Mouse (Mus musculus): ENCODE data around the gene Adck1. TPM values are rescaled to one million over a fixed set of nuclear protein-coding genes. Genes with fewer than 3 reads are reported as not detected.
"Not testable (repeated sequence)": the region's sequence is repeated elsewhere in the genome, so short reads cannot be mapped to it uniquely, and the experiment has no call there.

Gene Adck1
- polyA plus RNA-seq, 1 experiment = 13.6 TPM

DNA sequence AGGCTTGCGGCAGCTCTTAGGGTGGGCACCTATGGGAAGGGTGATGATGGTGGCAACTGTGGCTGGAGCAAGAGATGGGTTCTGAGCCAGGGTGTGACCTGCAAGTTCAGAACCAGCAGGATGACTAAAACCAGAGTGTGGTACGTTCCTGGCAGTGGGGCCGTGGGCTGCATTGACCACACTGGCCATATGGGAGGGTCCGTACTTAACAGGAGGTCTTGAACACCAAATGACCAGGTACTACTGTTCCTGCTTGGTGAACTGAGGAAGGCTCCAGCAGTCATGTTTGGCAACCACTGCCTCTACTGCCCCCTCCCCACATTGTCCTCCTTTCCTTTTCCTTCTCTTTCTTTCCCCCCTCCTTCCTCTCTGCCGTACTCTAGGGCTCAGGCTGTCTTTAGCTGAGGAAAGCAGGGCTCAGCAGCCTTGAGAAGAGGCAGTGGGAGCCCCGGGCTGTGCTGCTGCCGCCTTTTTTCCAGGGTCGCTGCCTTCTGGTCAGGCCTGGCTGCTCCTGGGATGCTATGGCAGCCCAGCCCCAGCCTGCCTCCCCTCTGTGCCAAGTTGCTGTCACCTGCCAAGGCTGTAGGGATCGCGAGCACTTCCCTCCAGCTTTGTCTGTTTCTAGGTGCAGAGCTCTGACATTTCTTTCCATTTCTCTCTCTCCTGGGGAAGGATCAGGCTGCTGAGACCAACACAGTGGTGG lies 103.4 kb downstream of the Adck1 start:
- Histone ChIP-seq H3K27ac (ENCODE audit: insufficient read depth, low read length) (no peak overlapping the region), H3K4me1 (ENCODE audit: control insufficient read depth, insufficient read depth, low read length) (no peaks in the 10 kb centered on the region), H3K36me3 (ENCODE audit: control insufficient read depth, insufficient read depth, low read length, poor library complexity, severe bottlenecking) (no peaks in the 10 kb centered on the region), H3K9me3 (replicated peaks; ENCODE audit: control insufficient read depth, insufficient read depth, low read length, poor library complexity, severe bottlenecking) (no peaks in the 10 kb centered on the region), H3K27me3 (ENCODE audit: control insufficient read depth, insufficient read depth, low read length, poor library complexity, severe bottlenecking) (no peaks in the 10 kb centered on the region), H3K9ac (ENCODE audit: low read depth, poor library complexity, severe bottlenecking) (no peak overlapping the region), H3K4me3 (ENCODE audit: low read depth, low read length) (no peak overlapping the region)
- TF ChIP-seq EP300 (IDR thresholded peaks at IDR 0.05; ENCODE audit: insufficient read depth, low read depth, low read length) (no peak), CTCF (IDR thresholded peaks at IDR 0.05; ENCODE audit: low read depth, low read length) (no peak), POLR2A (IDR thresholded peaks at IDR 0.05; ENCODE audit: insufficient read depth, low read length) (no peak)

DNA sequence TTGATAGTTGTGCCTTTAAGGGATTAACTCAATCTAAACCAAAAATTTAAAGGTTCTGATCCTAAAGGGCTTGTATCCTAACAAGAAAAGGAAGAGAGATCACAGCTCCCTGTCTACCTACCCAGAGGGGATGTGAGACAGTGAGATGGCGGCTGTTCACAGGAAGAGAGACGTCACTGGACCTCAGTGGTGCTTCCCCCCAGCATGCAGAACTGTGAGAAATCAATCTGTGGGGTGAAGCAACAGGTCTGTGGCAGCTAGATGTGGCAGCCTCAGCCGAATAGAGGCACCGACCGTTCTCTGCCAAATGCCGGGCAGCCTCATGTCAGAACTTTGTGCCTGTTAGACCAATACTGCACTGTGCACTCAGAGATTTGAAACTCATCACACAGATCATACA lies 106.4 kb downstream of the Adck1 start:
- Histone ChIP-seq H3K9me3 (replicated peaks; ENCODE audit: control insufficient read depth, insufficient read depth, low read length, poor library complexity, severe bottlenecking) (no peaks in the 10 kb centered on the region), H3K36me3 (ENCODE audit: control insufficient read depth, insufficient read depth, low read length, poor library complexity, severe bottlenecking) (no peaks in the 10 kb centered on the region), H3K4me1 (ENCODE audit: control insufficient read depth, insufficient read depth, low read length) (no peaks in the 10 kb centered on the region), H3K4me3 (ENCODE audit: low read depth, low read length) (no peak overlapping the region), H3K27ac (ENCODE audit: insufficient read depth, low read length) (no peak overlapping the region), H3K9ac (ENCODE audit: low read depth, poor library complexity, severe bottlenecking) (no peak overlapping the region), H3K27me3 (ENCODE audit: control insufficient read depth, insufficient read depth, low read length, poor library complexity, severe bottlenecking) (no peaks in the 10 kb centered on the region)
- TF ChIP-seq EP300 (IDR thresholded peaks at IDR 0.05; ENCODE audit: insufficient read depth, low read depth, low read length) (no peak), CTCF (IDR thresholded peaks at IDR 0.05; ENCODE audit: low read depth, low read length) (no peak), POLR2A (IDR thresholded peaks at IDR 0.05; ENCODE audit: insufficient read depth, low read length) (no peak)

DNA sequence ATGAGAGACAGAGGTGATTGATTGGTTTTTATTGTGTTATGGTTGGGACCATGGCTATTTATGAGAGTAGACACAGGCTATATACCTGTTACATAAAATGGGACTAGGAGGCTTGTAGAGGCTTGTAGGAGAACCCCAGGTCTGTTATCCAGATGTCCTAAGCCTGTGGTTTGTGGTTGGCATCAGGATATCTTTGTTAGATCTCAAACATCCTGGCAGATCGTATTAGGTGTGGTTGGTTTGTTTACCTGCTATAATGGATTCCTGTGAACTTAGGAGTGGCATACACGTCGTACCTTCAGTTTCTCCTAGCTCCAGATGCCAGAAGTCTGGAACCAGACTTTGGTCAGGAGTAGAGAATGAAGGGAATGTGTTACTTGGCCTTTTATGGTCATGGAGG lies 106.9 kb downstream of the Adck1 start:
- Histone ChIP-seq H3K4me3 (ENCODE audit: low read depth, low read length) (no peak overlapping the region), H3K9me3 (replicated peaks; ENCODE audit: control insufficient read depth, insufficient read depth, low read length, poor library complexity, severe bottlenecking) (no peaks in the 10 kb centered on the region), H3K4me1 (ENCODE audit: control insufficient read depth, insufficient read depth, low read length) (no peaks in the 10 kb centered on the region), H3K27me3 (ENCODE audit: control insufficient read depth, insufficient read depth, low read length, poor library complexity, severe bottlenecking) (no peaks in the 10 kb centered on the region), H3K36me3 (ENCODE audit: control insufficient read depth, insufficient read depth, low read length, poor library complexity, severe bottlenecking) (no peaks in the 10 kb centered on the region), H3K27ac (ENCODE audit: insufficient read depth, low read length) (no peak overlapping the region), H3K9ac (ENCODE audit: low read depth, poor library complexity, severe bottlenecking) (no peak overlapping the region)
- TF ChIP-seq POLR2A (IDR thresholded peaks at IDR 0.05; ENCODE audit: insufficient read depth, low read length) (no peak), EP300 (IDR thresholded peaks at IDR 0.05; ENCODE audit: insufficient read depth, low read depth, low read length) (no peak), CTCF (IDR thresholded peaks at IDR 0.05; ENCODE audit: low read depth, low read length) (no peak)

DNA sequence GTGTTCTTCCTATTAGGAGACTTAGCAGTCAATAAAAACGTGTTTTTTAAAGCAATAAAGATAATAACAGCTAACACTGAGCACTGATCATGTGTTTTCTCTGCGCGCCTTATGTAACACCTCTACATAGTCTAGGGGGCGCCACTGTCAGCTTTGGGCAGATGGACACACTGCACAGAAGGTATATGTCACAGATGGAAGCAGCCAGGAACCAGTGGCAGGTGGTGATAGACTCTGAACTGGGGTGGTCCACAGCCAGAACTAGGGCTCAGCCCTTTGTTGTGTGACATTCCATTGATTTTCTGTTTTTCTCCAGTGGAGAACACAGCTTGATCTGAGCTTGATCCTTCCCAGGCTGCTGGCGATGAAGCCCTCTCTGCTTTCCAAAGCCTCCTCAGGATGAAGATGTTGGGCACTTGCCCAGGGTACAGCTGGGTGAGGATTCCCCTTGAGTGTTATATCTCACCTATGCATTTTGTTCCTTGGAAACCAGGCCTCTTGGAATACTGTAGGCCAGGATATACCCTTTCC lies 107.6 kb downstream of the Adck1 start:
- Histone ChIP-seq H3K9me3 (replicated peaks; ENCODE audit: control insufficient read depth, insufficient read depth, low read length, poor library complexity, severe bottlenecking) (no peaks in the 10 kb centered on the region; the same call in 1 of the 2 replicates), H3K4me1 (ENCODE audit: control insufficient read depth, insufficient read depth, low read length) (no peaks in the 10 kb centered on the region), H3K27ac (ENCODE audit: insufficient read depth, low read length) (no peak overlapping the region), H3K4me3 (ENCODE audit: low read depth, low read length) (no peak overlapping the region), H3K9ac (ENCODE audit: low read depth, poor library complexity, severe bottlenecking) (no peak overlapping the region), H3K27me3 (ENCODE audit: control insufficient read depth, insufficient read depth, low read length, poor library complexity, severe bottlenecking) (no peaks in the 10 kb centered on the region), H3K36me3 (ENCODE audit: control insufficient read depth, insufficient read depth, low read length, poor library complexity, severe bottlenecking) (no peaks in the 10 kb centered on the region)
- no peak for TF ChIP-seq POLR2A (IDR thresholded peaks at IDR 0.05; ENCODE audit: insufficient read depth, low read length)
- no peak for TF ChIP-seq CTCF (IDR thresholded peaks at IDR 0.05; ENCODE audit: low read depth, low read length)
- TF ChIP-seq EP300 (IDR thresholded peaks at IDR 0.05; ENCODE audit: insufficient read depth, low read depth, low read length) = no peak

DNA sequence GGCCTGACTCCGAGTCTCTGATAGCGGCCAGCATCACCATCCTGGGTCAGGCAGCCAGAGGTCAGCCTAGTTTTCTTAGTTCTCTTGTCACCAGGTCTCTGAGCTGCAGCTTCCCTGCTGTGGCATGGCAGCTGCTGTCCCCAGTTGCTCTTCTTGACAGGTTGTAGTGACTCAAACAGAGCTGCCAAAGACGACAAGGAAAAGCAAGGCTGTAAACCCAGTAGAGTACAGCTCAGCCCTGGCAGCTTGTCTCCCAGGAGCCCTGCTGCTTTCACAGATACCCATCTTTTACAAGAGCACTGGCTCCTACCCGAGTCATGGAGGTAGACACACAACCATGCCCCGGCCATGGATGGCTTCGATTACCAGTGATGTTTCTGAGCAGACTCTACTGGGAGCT lies 108.3 kb downstream of the Adck1 start:
- Histone ChIP-seq H3K9ac (ENCODE audit: low read depth, poor library complexity, severe bottlenecking) (no peak overlapping the region), H3K27ac (ENCODE audit: insufficient read depth, low read length) (no peak overlapping the region)
- TF ChIP-seq CTCF (IDR thresholded peaks at IDR 0.05; ENCODE audit: low read depth, low read length) (no peak), EP300 (IDR thresholded peaks at IDR 0.05; ENCODE audit: insufficient read depth, low read depth, low read length) (no peak), POLR2A (IDR thresholded peaks at IDR 0.05; ENCODE audit: insufficient read depth, low read length) (no peak)

DNA sequence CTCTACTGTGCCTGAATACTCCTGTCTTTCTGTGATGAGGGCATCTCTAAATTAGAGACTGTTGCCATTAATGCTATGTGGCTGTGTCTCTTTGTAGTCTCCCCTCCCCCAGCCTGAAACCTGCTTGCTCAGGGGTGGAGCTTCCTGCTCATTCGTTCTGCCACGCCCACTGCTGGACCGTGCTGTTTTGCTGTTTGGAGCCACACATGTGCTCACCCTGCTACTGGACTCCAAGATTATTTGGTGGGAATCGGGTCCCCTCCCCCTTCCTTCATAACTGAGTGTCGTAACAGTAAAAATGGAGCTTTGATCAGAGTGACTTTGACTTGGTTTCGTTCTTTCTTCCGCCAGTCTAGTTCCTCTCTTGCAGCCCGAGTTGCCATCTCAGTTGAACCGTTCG lies 111.5 kb downstream of the Adck1 start:
- not testable (repeated sequence) for H3K9ac ChIP-seq (ENCODE audit: low read depth, poor library complexity, severe bottlenecking)

More for the DNA sequence above, 108.3 kb downstream of the Adck1 start:
- no peaks in the 10 kb centered on the region for H3K4me1 ChIP-seq (ENCODE audit: control insufficient read depth, insufficient read depth, low read length)
- H3K4me3 ChIP-seq (ENCODE audit: low read depth, low read length) = no peak overlapping the region
- H3K36me3 ChIP-seq (ENCODE audit: control insufficient read depth, insufficient read depth, low read length, poor library complexity, severe bottlenecking) = no peaks in the 10 kb centered on the region
- no peaks in the 10 kb centered on the region; the same call in 1 of the 2 replicates for H3K9me3 ChIP-seq (replicated peaks; ENCODE audit: control insufficient read depth, insufficient read depth, low read length, poor library complexity, severe bottlenecking)
- H3K27me3 ChIP-seq (ENCODE audit: control insufficient read depth, insufficient read depth, low read length, poor library complexity, severe bottlenecking) = no peaks in the 10 kb centered on the region

More for the DNA sequence above, 111.5 kb downstream of the Adck1 start:
- H3K4me3 ChIP-seq (ENCODE audit: low read depth, low read length); H3K36me3 ChIP-seq (ENCODE audit: control insufficient read depth, insufficient read depth, low read length, poor library complexity, severe bottlenecking); H3K27me3 ChIP-seq (ENCODE audit: control insufficient read depth, insufficient read depth, low read length, poor library complexity, severe bottlenecking); H3K4me1 ChIP-seq (ENCODE audit: control insufficient read depth, insufficient read depth, low read length); H3K27ac ChIP-seq (ENCODE audit: insufficient read depth, low read length); H3K9me3 ChIP-seq (replicated peaks; ENCODE audit: control insufficient read depth, insufficient read depth, low read length, poor library complexity, severe bottlenecking): not testable (repeated sequence)

All from ES-Bruce4 (cell line).